ENCODE assay signal across 8 mouse cellular contexts in genomic region chr11:32588090-32588891, GRCm38 (mm10). TPM values are rescaled to one million over a fixed set of nuclear protein-coding genes. Genes with fewer than 3 reads are reported as not detected.
A peak's percentile ranks its signal among the peaks of the same experiment; 100 is the strongest.
DNase-seq lines count a peak whose midpoint lies in the region; ATAC-seq and TF ChIP-seq lines count a peak whose summit lies in the region.

No protein-coding gene starts in this region.

- peak overlapping the region; percentile 64 for H3K9ac ChIP-seq in embryonic facial prominence, embryonic 13.5 days
- peak overlapping the region; percentile 60 for H3K9ac ChIP-seq in heart, embryonic 13.5 days
- no peak overlapping the region; the same call in 1 of the 2 replicates for H3K9ac ChIP-seq in lung, embryonic 14.5 days

- TF ChIP-seq CTCF in E14TG2a.4 (conservative IDR thresholded peaks at IDR 0.05; ENCODE audit: low read length), result peak; percentile 100
- TF ChIP-seq CTCF in lung, embryonic 14.5 days (IDR thresholded peaks at IDR 0.05; ENCODE audit: low read depth), result peak; percentile 98

- H3K4me3 ChIP-seq in E14TG2a.4 (replicated peaks; ENCODE audit: low read length), result no peak overlapping the region
- H3K4me3 ChIP-seq in embryonic facial prominence, embryonic 13.5 days, result no peak overlapping the region
- H3K4me3 ChIP-seq in heart, embryonic 13.5 days, result no peak overlapping the region
- no peak overlapping the region for H3K4me3 ChIP-seq in lung, embryonic 14.5 days (ENCODE audit: low read depth, low read length)

- no peaks in the 10 kb centered on the region for H3K9me3 ChIP-seq in E14TG2a.4 (ENCODE audit: low read length)
- no peaks in the 10 kb centered on the region for H3K9me3 ChIP-seq in embryonic facial prominence, embryonic 13.5 days
- no peaks in the 10 kb centered on the region for H3K9me3 ChIP-seq in heart, embryonic 13.5 days
- H3K9me3 ChIP-seq in lung, embryonic 14.5 days (ENCODE audit: low read depth, low read length), result no peaks in the 10 kb centered on the region

- no peak for ATAC-seq in embryonic facial prominence, embryonic 13.5 days (ENCODE audit: insufficient number of reproducible peaks, insufficient read depth, low FRiP score, low TSS enrichment, low read depth)
- ATAC-seq in heart, embryonic 13.5 days (ENCODE audit: extremely low read depth, insufficient number of reproducible peaks, low FRiP score, low TSS enrichment), result no peak
- ATAC-seq in lung, embryonic 14.5 days (ENCODE audit: insufficient read depth), result peak; percentile 25

- H3K4me1 ChIP-seq in E14TG2a.4 (replicated peaks; ENCODE audit: low read depth, low read length), result peaks cover 58% of the 10 kb centered on the region
- H3K4me1 ChIP-seq in embryonic facial prominence, embryonic 13.5 days, result peaks cover 11% of the 10 kb centered on the region
- H3K4me1 ChIP-seq in heart, embryonic 13.5 days, result peaks cover 9% of the 10 kb centered on the region
- H3K4me1 ChIP-seq in lung, embryonic 14.5 days (ENCODE audit: insufficient read depth), result no peaks in the 10 kb centered on the region

- H3K27me3 ChIP-seq in E14TG2a.4 (ENCODE audit: insufficient read depth, low read length), result no peaks in the 10 kb centered on the region
- no peaks in the 10 kb centered on the region for H3K27me3 ChIP-seq in embryonic facial prominence, embryonic 13.5 days
- 0 out of 2 replicates have a peak, but pooled peaks cover 2% of the 10 kb centered on the region for H3K27me3 ChIP-seq in heart, embryonic 13.5 days (replicated peaks)
- H3K27me3 ChIP-seq in lung, embryonic 14.5 days (ENCODE audit: insufficient read depth, low read length), result no peaks in the 10 kb centered on the region

- DNase-seq in adrenal gland, postnatal 4 days (ENCODE audit: low spot score in 2 of 2), result peak; percentile 40 to 67
- DNase-seq in kidney, postnatal 10 days, result peak; percentile 89
- DNase-seq in lung, embryonic 14.5 days, result peak; percentile 89
- DNase-seq in retina, adult 2 months (ENCODE audit: low read depth, low spot score), result peak; percentile 11
- DNase-seq in thymus, postnatal 36 days, result peak; percentile 81 to 87

- H3K27ac ChIP-seq in embryonic facial prominence, embryonic 13.5 days, result 0 out of 2 replicates have a peak overlapping the region, but pooled peaks have one; percentile 2
- no peak overlapping the region for H3K27ac ChIP-seq in heart, embryonic 13.5 days (replicated peaks)
- no peak overlapping the region for H3K27ac ChIP-seq in lung, embryonic 14.5 days (ENCODE audit: low read depth)

- no peak overlapping the region for H3K4me2 ChIP-seq in embryonic facial prominence, embryonic 13.5 days
- no peak overlapping the region for H3K4me2 ChIP-seq in heart, embryonic 13.5 days
- no peak overlapping the region for H3K4me2 ChIP-seq in lung, embryonic 14.5 days

- WGBS in embryonic facial prominence, embryonic 13.5 days, result 29% methylated on average over 15 of the region's 15 CpGs
- WGBS in heart, embryonic 13.5 days, result 29% methylated on average over 15 of the region's 15 CpGs
- 28% methylated on average over 15 of the region's 15 CpGs for WGBS in lung, embryonic 14.5 days

- peaks cover 21% of the 10 kb centered on the region for H3K36me3 ChIP-seq in E14TG2a.4 (ENCODE audit: insufficient read depth, low read length)
- no peaks in the 10 kb centered on the region for H3K36me3 ChIP-seq in embryonic facial prominence, embryonic 13.5 days
- no peaks in the 10 kb centered on the region for H3K36me3 ChIP-seq in heart, embryonic 13.5 days
- no peaks in the 10 kb centered on the region for H3K36me3 ChIP-seq in lung, embryonic 14.5 days (ENCODE audit: insufficient read depth)

RNA-seq across cellular contexts. Expression of gene Fbxw11, which starts 54.2 kb away (rescaled TPM):
- total RNA-seq in adrenal gland, postnatal 4 days (2021), result 100 to 1,000 TPM; 110 to 111 TPM
- polyA plus RNA-seq in embryonic facial prominence, embryonic 13.5 days (2015; fragmentation: Nextera tagmentation; extraction: Ambion mirVana), result 68.7 and 73.4 TPM in 2 replicates
- 59.6 and 60.8 TPM in 2 replicates for polyA plus RNA-seq in heart, embryonic 13.5 days (2015; fragmentation: Nextera tagmentation; extraction: Ambion mirVana)
- polyA plus RNA-seq in lung, embryonic 14.5 days (2014; fragmentation: Nextera tagmentation; extraction: Ambion mirVana), result 82.6 and 89.5 TPM in 2 replicates

RNA-seq across cellular contexts. Expression of gene Stk10, which starts 55.2 kb away (rescaled TPM):
- 10 to 100 TPM in 1 of 2 experiments, 1 to 10 TPM in 1; 9.0 to 11.5 TPM for total RNA-seq in adrenal gland, postnatal 4 days (2021)
- 1.6 and 2.4 TPM in 2 replicates for polyA plus RNA-seq in embryonic facial prominence, embryonic 13.5 days (2015; fragmentation: Nextera tagmentation; extraction: Ambion mirVana)
- polyA plus RNA-seq in heart, embryonic 13.5 days (2015; fragmentation: Nextera tagmentation; extraction: Ambion mirVana), result 2.3 and 2.6 TPM in 2 replicates
- 1.9 and 2.0 TPM in 2 replicates for polyA plus RNA-seq in lung, embryonic 14.5 days (2014; fragmentation: Nextera tagmentation; extraction: Ambion mirVana)

RNA-seq across cellular contexts. Expression of gene Efcab9, which starts 56.4 kb away (rescaled TPM):
- 1 to 10 TPM in 1 of 2 experiments, under 1 TPM in 1; 0.42 to 1.6 TPM for total RNA-seq in adrenal gland, postnatal 4 days (2021)
- polyA plus RNA-seq in embryonic facial prominence, embryonic 13.5 days (2015; fragmentation: Nextera tagmentation; extraction: Ambion mirVana), result 0.40 TPM in 1 of 2 replicates, not detected in the other
- polyA plus RNA-seq in heart, embryonic 13.5 days (2015; fragmentation: Nextera tagmentation; extraction: Ambion mirVana), result 0.25 TPM in 1 of 2 replicates, not detected in the other
- polyA plus RNA-seq in lung, embryonic 14.5 days (2014; fragmentation: Nextera tagmentation; extraction: Ambion mirVana), result 0.37 TPM in 1 of 2 replicates, not detected in the other

Comparison
In these comparisons a context has a peak if more than half of its experiments do, and no peak if none do; other contexts are left out.
1. DNase-seq: peak in every context shown above with its lines; median percentile 89 in kidney, postnatal 10 days; 89 in lung, embryonic 14.5 days; 84 in thymus, postnatal 36 days; 54 in adrenal gland, postnatal 4 days; 11 in retina, adult 2 months.